Mouse (Mus musculus) kidney, postnatal 14 days (tissue): ENCODE results near the gene Cldn18.
A peak's percentile ranks its signal among the peaks of the same experiment; 100 is the strongest.

Source experiments
- DNase-seq: peaks from one replicate; pipeline ENCODE4 v3.0.0; 2022; ENCODE audit warnings: mixed read lengths

The Cldn18 gene

DNA sequence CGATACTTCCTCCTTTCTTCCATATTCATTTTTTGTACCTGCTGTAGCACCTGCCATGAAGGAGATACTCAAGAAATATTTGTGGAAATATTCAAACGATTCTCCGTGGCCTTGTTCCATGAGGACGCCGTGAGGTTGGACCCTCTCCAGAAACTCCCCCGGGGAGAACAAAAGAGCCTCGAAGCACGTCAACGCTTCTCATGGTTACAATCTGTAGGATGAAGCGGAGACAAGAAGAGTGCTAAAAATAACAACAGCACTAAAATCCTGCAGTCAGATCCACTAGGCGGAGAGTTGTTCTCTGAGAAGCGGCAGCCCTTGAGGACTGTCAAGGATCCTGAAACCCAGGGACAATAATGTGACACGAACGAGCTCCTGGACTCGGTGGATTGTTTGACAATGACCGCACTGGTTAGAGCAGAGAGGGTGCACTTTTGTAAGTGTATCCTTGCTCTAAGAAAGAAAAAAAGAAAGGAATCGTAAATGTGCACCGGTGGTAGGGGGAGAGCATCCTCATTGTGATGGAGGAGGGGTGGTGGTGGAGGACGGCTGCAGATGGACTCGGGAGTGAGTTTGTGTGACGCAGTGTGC, 35.0 kb downstream of the Cldn18 start:
- no peak for DNase-seq

DNA sequence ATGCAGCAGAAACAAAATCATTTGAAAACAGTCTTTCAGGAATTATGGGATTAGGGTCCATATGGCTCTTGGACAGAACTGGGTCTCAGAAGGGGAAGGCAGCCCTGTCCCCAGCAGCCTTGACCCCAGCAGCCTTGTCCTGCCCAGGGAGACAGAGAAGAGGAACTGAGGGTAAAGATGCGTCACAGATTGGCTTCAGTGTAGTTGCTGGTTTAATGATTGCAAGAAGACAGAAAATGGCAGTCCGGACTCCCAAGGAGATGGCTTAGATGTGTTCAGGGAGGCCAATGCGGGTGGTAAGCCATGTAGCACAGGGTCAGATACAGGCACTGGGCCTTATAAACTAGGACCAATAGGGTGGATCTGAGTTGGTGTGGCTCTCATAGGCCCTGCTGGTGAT, 41.4 kb downstream of the Cldn18 start:
- no peak for DNase-seq

DNA sequence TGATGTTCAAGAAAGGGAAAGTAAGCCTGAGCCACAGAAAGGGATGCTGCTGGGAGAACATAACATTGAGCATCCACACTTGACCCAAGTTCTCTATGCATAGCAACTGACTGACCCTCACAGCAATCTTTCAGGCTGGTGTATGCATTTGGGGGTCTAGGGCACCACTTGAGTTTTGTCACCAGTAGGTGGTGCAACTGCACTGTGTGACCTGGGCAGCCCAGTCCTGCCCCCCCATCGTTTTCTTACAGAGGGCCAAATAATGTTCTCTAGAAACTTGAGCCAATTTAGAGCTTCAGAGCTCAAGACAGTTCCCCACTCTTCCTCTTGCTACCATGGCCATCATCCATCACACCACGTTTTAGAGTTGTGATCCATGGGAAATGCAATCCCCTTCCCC, 45.5 kb downstream of the Cldn18 start:
- peak; percentile 17 for DNase-seq

DNA sequence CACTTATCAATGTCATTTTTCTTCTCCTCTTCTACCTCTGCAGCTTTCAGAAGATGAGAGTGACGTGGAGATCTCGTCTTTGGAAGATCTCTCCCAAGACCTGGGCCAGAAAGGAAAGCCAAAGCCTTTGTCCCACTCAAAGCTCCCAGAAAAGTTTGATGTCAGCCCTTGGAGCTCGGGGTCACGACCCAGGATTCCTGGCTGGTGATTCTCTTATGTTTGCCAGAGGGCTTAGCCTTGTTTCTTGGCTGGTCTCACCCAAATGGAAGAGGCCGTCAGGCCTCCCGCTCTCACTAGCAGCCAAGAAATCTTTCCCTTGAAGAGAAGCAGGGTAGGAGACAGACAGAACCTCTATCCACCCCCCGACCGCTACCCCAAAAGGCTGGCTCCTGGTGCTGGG, 49.5 kb downstream of the Cldn18 start:
- DNase-seq, result peak; percentile 29

DNA sequence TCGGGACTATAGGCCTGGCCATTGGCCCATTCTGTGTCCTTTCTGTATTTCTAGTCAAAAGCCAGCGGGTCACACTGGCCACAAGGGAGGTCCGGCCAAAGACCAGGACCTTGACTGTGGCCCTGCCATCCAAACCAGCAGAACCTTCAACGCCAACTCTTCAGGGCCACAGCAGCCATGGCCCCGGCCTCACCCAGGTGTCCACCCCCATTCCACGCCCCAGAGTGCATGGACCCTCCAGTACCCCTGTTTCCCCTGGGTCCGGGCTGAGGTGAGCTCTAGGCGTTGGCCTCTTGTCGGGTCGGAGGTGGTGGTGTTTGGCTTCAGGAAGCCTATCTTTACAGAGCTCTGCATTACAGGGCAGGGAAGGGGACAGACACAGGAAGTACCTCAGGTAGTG, 54.2 kb downstream of the Cldn18 start:
- DNase-seq, result no peak

DNA sequence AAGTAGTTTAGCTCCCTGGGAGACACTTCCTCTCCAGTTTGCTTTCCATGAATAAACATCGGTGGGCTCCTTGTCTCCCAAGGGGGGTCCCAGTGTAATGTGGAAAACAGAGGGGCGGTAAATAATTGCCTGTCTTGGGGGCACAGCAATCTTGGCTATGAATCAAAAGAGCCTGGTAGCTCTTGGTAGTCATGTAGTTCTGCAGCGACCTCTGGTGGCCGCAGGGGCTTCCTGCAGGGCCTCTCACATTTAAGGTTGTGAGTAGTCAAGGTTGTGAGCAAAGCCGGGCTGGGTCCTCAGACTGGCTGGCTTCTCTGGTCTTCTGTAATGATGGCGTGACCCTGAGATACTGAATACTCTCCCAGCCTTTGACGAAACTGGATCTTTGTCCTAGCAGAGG, 54.7 kb downstream of the Cldn18 start:
- peak; percentile 70 for DNase-seq

DNA sequence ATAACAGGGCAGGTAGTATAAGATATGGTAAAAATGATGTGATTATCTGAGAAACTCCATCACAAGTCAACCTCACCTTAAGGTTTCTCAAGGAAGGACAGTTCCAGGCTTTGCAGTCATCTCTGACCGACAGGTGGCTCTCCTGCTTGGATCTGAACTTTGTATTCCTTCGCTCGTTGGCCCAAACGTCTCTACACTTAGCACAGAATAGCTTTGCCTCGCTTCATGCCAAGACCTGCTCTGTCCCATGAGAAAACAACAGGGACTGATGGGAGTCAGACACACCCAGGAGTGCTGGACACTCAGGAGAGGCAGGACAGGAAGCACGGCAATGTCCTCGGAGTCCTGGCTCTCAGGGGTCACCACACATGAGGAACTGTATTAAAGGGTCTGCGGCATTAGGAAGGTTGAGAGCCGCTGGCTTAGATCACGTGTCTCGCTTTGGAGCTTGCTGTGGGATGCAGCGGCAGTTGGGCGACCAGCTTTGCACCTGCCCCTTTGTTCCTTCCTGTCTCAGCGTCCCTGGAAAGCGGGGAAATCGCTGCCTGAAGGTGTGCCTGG, 55.4 kb downstream of the Cldn18 start:
- DNase-seq, result peak; percentile 34

DNA sequence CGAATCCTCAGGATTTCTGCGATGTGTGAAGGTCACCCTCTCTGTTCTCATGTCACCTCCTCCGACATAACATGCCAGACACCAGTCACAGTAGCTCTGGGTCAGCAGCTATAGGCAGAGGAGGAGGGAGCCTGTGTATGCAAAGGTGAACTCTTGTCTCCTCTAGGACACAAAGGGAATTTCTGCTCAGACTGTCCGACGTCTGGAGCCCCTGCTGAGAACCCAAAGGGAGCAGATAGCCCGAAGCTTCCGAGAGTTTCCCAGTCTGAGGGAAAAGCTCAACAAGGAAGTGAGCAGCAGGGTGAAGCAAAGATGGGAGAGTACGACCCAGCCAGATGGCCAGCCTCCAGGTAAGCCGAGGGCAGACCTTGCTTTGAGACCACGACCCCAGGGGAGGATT, 56.3 kb downstream of the Cldn18 start:
- no peak for DNase-seq

DNA sequence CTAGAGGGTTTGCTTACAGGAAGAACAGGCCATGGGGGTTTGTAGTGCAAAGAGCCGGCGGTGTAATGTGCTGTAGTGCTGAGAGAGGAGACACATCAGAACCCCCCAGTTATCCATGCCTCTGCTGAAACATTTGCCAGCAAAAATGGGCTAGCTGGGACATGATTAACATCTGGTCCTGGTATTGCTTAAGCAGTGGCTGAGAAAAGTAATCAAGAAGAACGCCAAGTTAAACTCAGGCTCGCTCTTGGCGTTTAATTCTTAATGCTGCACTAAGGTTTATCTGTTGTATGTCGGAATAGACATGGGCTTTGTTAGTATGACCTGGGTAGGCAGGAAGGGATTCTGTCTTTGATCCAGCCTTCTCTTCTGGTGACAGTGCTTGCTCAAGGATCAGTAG, 71.0 kb downstream of the Cldn18 start:
- DNase-seq, result no peak

DNA sequence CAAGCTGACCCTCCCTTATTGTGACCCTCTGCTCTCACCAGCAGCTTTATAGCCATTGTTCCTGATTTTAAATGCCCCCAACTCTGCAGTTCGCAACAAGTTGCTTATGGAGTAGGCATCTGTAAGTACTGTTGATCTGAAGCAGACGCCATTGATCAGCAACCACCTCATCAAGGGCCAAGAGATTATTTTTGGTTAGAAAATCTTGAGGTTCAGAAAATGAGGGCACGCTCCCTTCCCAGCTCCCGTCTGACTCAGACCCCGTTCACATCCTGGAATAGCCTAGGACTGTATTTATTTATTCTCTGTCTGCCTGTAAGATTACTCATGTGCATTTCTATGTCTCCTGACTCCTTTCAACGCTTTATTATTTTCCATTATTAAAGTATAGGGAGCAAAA, 71.7 kb downstream of the Cldn18 start:
- DNase-seq, result no peak

DNA sequence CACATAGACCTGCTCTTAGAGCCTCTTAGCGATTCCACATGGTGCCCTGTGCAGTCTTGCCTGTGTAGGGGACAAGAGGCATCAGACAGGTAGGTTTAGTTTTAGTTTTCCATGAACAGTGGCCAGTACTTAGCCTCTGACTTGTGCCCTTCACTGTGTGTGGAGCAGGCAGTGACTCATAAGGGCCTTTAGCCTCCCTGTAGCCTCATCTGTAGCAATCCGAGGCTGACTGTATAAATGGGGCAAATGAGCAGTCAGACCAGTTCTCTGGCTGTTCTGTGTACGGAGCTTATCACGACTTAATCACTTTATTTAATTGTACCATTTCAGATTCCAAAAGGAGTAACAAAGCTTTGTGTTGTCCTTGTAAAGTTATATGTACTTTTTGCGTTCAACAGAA, 77.1 kb downstream of the Cldn18 start:
- DNase-seq, result no peak
